Mouse (Mus musculus): Measurements from ENCODE around the gene Gm6793. TPM values are rescaled to one million over a fixed set of nuclear protein-coding genes. Genes with fewer than 3 reads are reported as not detected.

The Gm6793 gene
- polyA plus RNA-seq, 1 experiment from 2014 or later: not detected

DNA sequence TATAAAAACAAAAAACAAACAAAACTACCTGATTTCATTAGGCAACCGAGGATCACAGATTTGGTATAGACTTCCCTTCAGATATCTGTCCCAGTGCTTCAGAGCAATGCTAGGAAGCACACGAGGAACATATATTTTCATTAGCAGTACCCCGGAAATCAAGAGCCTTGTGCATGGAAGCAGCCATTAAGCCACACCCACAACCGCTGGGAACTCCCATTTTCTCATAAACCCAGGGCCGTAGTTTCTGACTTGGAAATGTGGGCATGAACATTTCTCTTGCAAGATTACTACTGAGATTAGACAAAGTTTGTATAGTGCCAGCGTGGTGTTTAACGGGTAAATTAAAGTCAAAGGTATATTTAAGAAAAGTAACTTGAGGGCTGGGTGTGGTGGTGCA is 5.3 kb downstream of the Gm6793 start:
- Histone ChIP-seq H3K4me3 (ENCODE audit: inconsistent target) (no peak overlapping the region), H3K79me2 (ENCODE audit: inconsistent target) (peaks cover 69% of the 10 kb centered on the region), H3K36me3 (ENCODE audit: inconsistent target) (no peaks in the 10 kb centered on the region), H3K27ac (no peak overlapping the region)
- whole genome bisulfite sequencing (ENCODE audit: missing documents): 92% methylated on average over 7 of the region's 7 CpGs

DNA sequence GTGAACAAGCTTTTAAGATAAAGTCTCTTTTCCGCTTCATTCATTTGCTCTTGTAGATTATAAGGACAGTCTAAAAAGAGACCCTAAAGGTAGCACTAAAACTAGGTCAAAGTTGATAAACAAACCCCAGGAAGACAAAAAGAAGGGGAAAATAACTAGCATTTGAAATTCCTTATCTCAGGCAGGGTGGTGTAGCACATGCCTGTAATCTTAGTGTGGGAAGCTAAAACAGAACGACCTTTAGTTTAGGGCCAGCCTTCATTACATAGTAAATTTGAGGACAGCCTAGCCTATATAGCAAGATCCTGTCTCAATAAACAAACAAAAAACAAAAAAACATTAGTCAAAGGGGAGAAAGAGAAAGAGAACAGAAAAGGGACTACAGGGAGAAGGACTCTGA is 7.2 kb downstream of the Gm6793 start:
- Histone ChIP-seq H3K36me3 (ENCODE audit: inconsistent target) (peaks cover 10% of the 10 kb centered on the region), H3K79me2 (ENCODE audit: inconsistent target) (peaks cover 62% of the 10 kb centered on the region), H3K4me3 (ENCODE audit: inconsistent target) (no peak overlapping the region), H3K27ac (no peak overlapping the region)
- WGBS (ENCODE audit: missing documents): 96% methylated on average over 2 of the region's 2 CpGs

DNA sequence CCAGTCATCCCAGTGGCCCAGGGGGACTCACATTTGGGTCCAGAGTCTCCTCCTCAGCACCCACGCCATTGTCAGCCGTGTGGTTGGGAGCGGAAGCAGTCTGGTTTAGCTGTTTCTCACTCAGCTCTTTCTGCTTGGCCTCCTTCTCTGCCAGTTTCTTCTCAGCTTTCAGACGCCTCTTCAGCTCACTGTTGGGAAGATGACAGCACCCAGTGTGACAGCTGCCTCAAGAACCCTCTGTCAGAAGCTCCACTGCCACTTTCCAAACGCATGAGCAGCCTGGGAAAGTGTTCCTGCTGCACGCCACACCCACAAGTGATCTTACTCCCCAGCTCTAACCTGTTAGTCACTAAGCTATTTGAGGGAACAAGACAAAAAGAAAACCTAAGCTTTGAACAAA is 9.2 kb downstream of the Gm6793 start:
- peaks cover 49% of the 10 kb centered on the region for H3K79me2 ChIP-seq (ENCODE audit: inconsistent target)
- peaks cover 31% of the 10 kb centered on the region for H3K36me3 ChIP-seq (ENCODE audit: inconsistent target)
- H3K27ac ChIP-seq: no peak overlapping the region
- 99% methylated on average over 6 of the region's 6 CpGs for WGBS (ENCODE audit: missing documents)
- no peak overlapping the region for H3K4me3 ChIP-seq (ENCODE audit: inconsistent target)

DNA sequence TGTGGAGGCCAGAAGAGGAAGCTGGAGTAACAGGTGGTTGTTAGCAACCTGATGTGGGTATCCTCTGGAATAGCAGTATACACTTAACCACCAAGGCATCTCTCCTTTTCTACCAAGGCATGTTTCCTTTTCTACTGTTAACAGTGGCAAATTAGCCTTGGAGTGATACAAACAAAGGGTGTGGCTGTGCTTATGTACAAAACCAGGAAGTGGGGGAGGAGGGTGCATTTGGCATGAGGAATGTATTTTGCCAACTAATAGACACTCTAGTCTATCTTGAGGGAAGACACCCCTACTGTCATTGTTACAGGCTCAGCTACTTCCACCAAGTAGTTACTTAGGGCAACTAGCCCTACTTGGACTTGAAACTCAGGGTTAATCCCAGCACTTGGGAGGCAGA is 10.1 kb downstream of the Gm6793 start:
- Histone ChIP-seq H3K27ac (no peak overlapping the region), H3K79me2 (ENCODE audit: inconsistent target) (peaks cover 41% of the 10 kb centered on the region), H3K4me3 (ENCODE audit: inconsistent target) (no peak overlapping the region), H3K36me3 (ENCODE audit: inconsistent target) (peaks cover 39% of the 10 kb centered on the region)

DNA sequence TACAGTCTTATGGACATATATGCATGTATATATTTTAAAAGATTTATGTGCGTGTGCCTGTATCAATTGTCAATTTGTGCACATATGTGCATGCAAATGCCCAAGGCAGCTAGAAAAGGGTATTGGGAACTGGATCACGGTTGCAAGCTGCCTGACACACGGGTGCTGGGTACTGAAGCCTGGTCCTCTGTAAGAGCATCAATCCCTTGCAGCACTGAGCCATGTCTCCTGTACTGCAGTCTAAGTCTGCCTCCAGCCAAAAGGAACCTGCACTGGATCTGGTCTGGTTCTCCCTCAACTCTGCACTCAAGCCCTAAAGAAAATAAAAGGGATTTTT is 22.2 kb downstream of the Gm6793 start:
- no peak overlapping the region; the same call in 1 of the 2 replicates for H3K4me3 ChIP-seq (ENCODE audit: inconsistent target)
- WGBS (ENCODE audit: missing documents): 79% methylated on average over 3 of the region's 3 CpGs
- H3K36me3 ChIP-seq (ENCODE audit: inconsistent target): peaks cover 46% of the 10 kb centered on the region
- no peaks in the 10 kb centered on the region for H3K79me2 ChIP-seq (ENCODE audit: inconsistent target)
- no peak overlapping the region for H3K27ac ChIP-seq

DNA sequence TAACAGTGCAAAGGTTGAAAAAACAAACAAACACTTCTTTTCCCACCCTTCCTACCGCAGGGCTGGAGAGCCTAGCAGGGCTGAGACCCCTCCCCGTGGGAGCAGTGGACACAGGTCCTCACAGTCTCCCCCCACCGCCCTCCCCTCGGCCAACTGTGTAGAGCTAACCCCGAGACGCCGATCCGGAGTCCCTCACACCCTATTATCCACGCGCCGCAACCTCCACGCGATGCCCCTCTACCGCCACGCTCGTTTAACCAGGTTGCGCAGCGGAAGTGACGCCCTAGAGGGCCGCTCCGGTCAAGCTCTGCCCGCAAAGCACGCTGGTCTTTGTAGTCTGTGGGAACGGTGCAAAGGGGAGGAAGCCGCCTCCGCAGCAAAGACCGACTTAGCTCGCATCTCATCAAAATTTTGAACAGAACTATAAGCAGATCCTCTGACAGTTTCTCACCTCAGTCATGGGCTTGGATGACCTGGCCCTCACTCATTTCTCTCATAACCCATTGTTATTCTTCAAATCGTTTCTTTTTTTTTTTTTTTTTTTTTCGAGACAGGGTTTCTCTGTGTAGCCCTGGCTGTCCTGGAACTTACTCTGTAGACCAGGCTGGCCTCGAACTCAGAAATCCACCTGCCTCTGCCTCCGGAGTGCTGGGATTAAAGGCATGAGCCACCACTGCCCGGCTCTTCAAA is 22.7 kb downstream of the Gm6793 start, which contains the start of gene Adat1:
TSS of gene Adat1 (minus strand) at position 290 of the 690 bp plus-strand sequence.
- 2% methylated on average over 32 of the region's 33 CpGs for WGBS (ENCODE audit: missing documents)
- H3K79me2 ChIP-seq (ENCODE audit: inconsistent target): no peaks in the 10 kb centered on the region
- peak within 1 kb of the TSS; percentile 94 for H3K4me3 ChIP-seq (ENCODE audit: inconsistent target)
- H3K36me3 ChIP-seq (ENCODE audit: inconsistent target): peaks cover 41% of the 10 kb centered on the region; the same call in 1 of the 2 replicates
- no peak within 1 kb of the TSS for H3K27ac ChIP-seq

DNA sequence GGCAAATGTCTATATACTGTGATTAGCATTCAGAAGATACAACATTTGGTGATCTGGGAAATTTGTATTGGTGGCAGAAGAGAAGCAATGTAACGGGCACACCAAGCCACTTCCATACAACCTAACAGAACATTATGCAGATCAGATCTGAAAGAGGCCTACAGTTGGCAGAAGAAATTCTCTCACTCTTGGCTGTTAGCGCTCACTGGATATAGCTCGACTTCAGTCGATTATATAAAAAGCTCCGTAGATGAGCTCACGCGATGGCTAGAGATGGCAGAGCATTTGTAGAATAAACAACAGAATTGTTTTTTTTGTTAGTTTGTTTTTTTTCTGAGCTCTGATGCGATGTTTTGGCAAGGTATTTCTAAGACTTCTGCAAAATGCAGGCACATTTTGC is 23.6 kb downstream of the Gm6793 start:
- H3K4me3 ChIP-seq (ENCODE audit: inconsistent target): peak overlapping the region; percentile 94
- 77% methylated on average over 8 of the region's 8 CpGs for WGBS (ENCODE audit: missing documents)

DNA sequence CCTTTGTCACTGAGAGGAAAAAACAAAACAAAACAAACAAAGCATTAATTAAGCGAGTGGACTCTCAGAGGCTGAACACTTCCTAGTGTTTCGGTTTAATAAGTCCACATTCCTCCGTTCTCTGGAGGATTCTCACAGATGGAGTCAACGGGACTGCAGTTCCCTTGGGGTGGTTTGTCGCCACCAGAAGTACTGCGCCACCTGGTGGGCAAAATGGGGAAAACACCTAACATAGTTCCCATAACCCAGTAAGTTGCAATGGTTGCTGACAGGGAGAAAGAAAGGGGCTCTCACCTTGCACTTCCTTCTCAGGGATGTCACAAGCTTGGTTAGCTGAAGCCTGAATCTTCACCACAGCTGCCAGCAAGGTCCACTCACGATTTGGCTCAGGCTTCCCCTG is 24.9 kb downstream of the Gm6793 start:
- Histone ChIP-seq H3K27ac (no peak overlapping the region), H3K4me3 (ENCODE audit: inconsistent target) (no peak overlapping the region), H3K79me2 (ENCODE audit: inconsistent target) (no peaks in the 10 kb centered on the region), H3K36me3 (ENCODE audit: inconsistent target) (peaks cover 23% of the 10 kb centered on the region; the same call in 1 of the 2 replicates)
- WGBS (ENCODE audit: missing documents): 12% methylated on average over 7 of the region's 7 CpGs

More for the DNA sequence above, 23.6 kb downstream of the Gm6793 start:
- H3K36me3 ChIP-seq (ENCODE audit: inconsistent target): peaks cover 35% of the 10 kb centered on the region; the same call in 1 of the 2 replicates
- H3K27ac ChIP-seq: no peak overlapping the region
- H3K79me2 ChIP-seq (ENCODE audit: inconsistent target): no peaks in the 10 kb centered on the region

DNA sequence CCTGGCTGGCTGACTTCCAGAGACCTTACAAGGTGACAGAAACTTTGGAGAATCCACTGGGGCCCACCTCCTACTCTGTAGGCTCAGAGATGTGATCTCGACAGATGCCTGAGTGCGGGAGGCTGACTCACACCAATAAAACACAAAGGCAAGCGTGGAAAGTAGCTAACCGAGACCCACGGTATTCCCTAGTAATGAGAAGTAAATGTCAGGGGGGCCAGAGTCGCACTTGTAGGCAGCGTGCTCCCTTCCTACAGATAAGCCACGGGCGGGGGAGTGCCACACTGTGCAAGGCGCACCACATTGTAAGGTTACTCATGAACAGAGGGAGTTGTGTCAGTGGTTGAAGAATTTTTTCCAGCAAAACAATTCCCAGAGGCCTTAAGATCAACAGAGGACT is 30.3 kb downstream of the Gm6793 start:
- H3K36me3 ChIP-seq (ENCODE audit: inconsistent target): peaks cover 5% of the 10 kb centered on the region; the same call in 1 of the 2 replicates
- H3K4me3 ChIP-seq (ENCODE audit: inconsistent target): no peak overlapping the region
- no peaks in the 10 kb centered on the region for H3K79me2 ChIP-seq (ENCODE audit: inconsistent target)
- WGBS (ENCODE audit: missing documents): 92% methylated on average over 10 of the region's 10 CpGs
- H3K27ac ChIP-seq: no peak overlapping the region

DNA sequence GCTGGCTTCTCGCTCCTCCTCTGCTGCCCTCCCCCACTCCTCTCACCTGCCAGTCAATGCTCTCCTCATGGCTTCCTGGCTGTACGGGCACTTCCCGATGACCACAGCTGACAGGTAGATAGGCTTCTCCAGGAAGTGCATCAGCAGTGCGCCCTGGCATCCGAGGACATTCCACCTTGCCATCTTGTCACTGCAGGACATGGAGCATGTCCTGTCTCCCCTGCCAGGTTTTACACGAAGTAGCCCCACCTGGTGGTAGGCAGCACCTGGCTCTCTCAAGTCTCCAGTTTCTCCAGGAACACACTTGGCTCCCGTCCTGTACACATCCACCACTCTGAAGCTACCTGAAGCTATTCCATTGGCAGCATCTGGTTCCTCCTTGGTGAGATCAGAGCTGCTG is 32.7 kb downstream of the Gm6793 start:
- H3K27ac ChIP-seq: no peak overlapping the region
- WGBS (ENCODE audit: missing documents): 78% methylated on average over 7 of the region's 7 CpGs
- no peak overlapping the region for H3K4me3 ChIP-seq (ENCODE audit: inconsistent target)
- H3K36me3 ChIP-seq (ENCODE audit: inconsistent target): no peaks in the 10 kb centered on the region
- no peaks in the 10 kb centered on the region for H3K79me2 ChIP-seq (ENCODE audit: inconsistent target)

DNA sequence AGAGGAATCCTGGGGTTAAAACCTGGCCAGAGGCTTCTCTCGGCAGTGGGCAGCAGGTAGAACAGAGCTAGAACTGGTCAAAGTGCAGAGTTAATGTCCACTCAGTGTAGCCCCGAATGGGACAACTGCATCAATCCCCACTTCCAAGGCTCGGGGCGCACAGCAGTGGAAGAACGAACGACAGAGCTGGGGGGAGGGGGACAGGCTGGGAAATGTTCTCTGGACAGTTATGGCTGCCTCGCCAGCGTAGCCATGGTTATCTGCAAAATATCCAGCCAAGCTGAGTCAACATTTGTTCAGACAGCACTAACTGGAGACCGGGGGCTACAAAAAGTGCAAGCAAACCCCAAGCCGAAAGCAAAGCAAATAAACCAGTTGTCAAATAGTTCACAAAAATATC is 36.7 kb downstream of the Gm6793 start:
- Histone ChIP-seq H3K36me3 (ENCODE audit: inconsistent target) (no peaks in the 10 kb centered on the region), H3K27ac (no peak overlapping the region), H3K4me3 (ENCODE audit: inconsistent target) (no peak overlapping the region), H3K79me2 (ENCODE audit: inconsistent target) (no peaks in the 10 kb centered on the region)
- WGBS (ENCODE audit: missing documents): 92% methylated on average over 10 of the region's 10 CpGs

DNA sequence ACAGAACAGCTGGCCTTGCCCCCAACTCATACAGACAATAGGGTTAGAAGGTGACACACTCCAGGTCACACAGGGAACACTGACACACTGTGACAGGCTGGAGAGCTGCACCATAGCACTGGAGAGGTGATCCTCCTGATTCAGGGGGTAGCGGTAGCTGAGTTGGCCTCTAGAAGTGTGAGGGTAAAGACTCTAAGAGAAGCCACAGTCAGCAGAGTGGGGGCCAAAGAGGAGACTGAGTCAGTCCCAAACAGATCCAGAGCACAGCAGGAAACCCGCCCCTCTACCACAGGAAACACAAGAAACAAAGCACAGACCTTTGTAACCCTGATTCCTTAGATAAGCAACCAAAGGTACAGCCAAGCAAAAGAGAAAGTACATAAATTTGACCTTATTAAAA is 38.5 kb downstream of the Gm6793 start:
- H3K36me3 ChIP-seq (ENCODE audit: inconsistent target): no peaks in the 10 kb centered on the region
- H3K27ac ChIP-seq: no peak overlapping the region
- 65% methylated on average over 2 of the region's 2 CpGs for WGBS (ENCODE audit: missing documents)

DNA sequence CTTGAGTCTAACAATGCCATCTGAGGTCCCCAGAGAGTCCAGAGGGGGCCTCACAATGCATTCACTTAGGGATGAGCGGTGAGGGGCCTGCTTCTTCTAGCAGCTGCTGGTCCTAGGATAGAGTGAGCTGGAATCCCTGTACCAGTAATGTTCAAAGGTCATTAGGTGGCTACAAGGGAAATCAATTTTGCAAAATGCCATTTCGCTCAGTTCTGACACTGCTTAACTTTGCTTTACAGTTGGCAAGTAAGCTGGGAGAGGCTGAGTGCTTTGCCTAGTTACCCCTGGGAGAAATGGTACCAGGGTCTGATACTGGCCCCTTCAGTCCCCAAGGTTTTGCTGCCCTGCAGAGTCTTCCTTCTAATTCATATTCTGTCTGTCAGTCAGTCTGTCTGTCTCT is 39.1 kb downstream of the Gm6793 start:
- 96% methylated on average over 2 of the region's 2 CpGs for WGBS (ENCODE audit: missing documents)
- no peak overlapping the region for H3K4me3 ChIP-seq (ENCODE audit: inconsistent target)
- H3K79me2 ChIP-seq (ENCODE audit: inconsistent target): no peaks in the 10 kb centered on the region
- H3K36me3 ChIP-seq (ENCODE audit: inconsistent target): no peaks in the 10 kb centered on the region
- H3K27ac ChIP-seq: no peak overlapping the region

More for the DNA sequence above, 38.5 kb downstream of the Gm6793 start:
- no peak overlapping the region for H3K4me3 ChIP-seq (ENCODE audit: inconsistent target)
- H3K79me2 ChIP-seq (ENCODE audit: inconsistent target): no peaks in the 10 kb centered on the region

DNA sequence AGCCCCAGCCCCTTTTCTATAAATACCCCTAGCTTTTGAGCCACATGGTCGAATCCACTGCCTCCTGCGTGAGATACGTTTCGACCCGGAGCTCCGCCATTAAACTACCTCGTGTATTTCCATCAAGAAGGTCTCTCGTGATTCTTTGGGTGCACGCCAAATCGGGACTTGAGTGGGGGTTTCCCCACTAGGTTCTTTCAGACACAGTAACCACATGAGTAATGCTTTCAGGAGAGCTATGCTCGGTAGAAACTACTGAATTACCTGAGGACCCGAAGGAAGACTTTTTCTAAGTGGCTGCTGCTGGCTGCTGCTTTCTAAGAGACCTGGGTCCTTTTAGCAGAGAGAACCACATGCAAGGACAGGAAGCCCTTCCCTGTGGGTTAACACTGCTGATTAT is 40.7 kb downstream of the Gm6793 start:
- Histone ChIP-seq H3K27ac (no peak overlapping the region), H3K4me3 (ENCODE audit: inconsistent target) (no peak overlapping the region), H3K36me3 (ENCODE audit: inconsistent target) (no peaks in the 10 kb centered on the region), H3K79me2 (ENCODE audit: inconsistent target) (no peaks in the 10 kb centered on the region)
- 96% methylated on average over 12 of the region's 12 CpGs for WGBS (ENCODE audit: missing documents)

DNA sequence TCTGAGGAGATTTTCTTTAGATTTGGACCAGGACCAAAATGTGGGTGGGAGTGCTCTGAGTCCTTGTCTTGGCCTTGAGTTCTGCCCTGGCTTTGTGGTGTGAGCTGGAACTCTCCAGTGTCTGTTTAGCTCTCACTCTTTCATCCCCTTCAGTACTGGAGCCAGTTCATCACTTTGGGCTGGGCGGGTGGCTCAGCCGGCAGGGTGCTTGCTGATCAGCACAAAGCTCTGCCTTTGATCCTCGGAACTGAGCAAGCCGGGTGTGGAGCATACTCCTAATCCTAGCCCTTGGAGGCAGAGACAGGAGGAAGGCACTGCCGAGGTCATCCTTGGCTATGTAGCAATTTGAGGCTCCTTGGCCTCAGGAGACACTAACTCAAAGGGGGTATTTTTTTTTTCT is 45.8 kb downstream of the Gm6793 start:
- Histone ChIP-seq H3K27ac (no peak overlapping the region), H3K36me3 (ENCODE audit: inconsistent target) (no peaks in the 10 kb centered on the region), H3K4me3 (ENCODE audit: inconsistent target) (no peak overlapping the region), H3K79me2 (ENCODE audit: inconsistent target) (no peaks in the 10 kb centered on the region)
- WGBS (ENCODE audit: missing documents): 97% methylated on average over 5 of the region's 5 CpGs

DNA sequence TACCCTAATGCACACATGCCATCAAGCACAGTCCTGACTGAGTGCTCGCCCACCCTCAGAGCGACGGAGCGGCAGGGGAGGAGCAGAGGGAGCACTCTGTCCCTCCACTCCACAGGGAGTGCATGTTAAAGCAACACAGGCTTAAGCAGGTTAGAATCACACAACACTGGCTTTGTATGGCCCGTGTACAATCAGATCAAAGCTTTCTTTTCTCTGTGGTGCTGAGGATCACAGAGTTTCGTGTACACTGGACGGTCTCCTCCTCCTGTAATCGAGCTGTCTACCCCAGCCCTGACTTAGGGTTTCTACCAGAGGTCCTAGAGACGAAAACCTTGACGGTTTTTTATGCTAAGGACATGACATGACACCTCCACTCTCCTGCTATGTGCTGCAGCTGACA is 46.3 kb downstream of the Gm6793 start:
- no peak overlapping the region for H3K27ac ChIP-seq
- H3K36me3 ChIP-seq (ENCODE audit: inconsistent target): no peaks in the 10 kb centered on the region
- no peaks in the 10 kb centered on the region for H3K79me2 ChIP-seq (ENCODE audit: inconsistent target)
- no peak overlapping the region for H3K4me3 ChIP-seq (ENCODE audit: inconsistent target)
- 95% methylated on average over 10 of the region's 10 CpGs for WGBS (ENCODE audit: missing documents)
